Mouse (Mus musculus): Measurements from ENCODE around the gene Letm1. TPM values are rescaled to one million over a fixed set of nuclear protein-coding genes. Genes with fewer than 3 reads are reported as not detected.

Letm1 gene
- polyA plus RNA-seq, 1 experiment, result 27.0 TPM

- Histone ChIP-seq H3K36me3 (ENCODE audit: control insufficient read depth, insufficient read depth) (peaks cover 7% of the 10 kb centered on the region), H3ac (ENCODE audit: control insufficient read depth, insufficient read length, low read depth) (no peak overlapping the region)
These were observed 46.4 kb downstream of the Letm1 start for GRCm38 (mm10) chr5:33736230-33736629.

GRCm38 (mm10) chr5:33735412-33736092, 47.1 kb downstream of the Letm1 start:
- TF ChIP-seq FOSL1 (IDR thresholded peaks at IDR 0.05; ENCODE audit: insufficient read depth, low read length, poor library complexity, severe bottlenecking) (no peak), CTCF (IDR thresholded peaks at IDR 0.05; ENCODE audit: control insufficient read depth, insufficient read depth, insufficient read length) (no peak), CEBPB (IDR thresholded peaks at IDR 0.05; ENCODE audit: low read depth) (no peak)
- H3K79me2 ChIP-seq (ENCODE audit: control insufficient read depth, insufficient read depth), result no peaks in the 10 kb centered on the region
- H3K79me3 ChIP-seq (ENCODE audit: low read depth), result no peaks in the 10 kb centered on the region
- no peak overlapping the region for H3K4me3 ChIP-seq (ENCODE audit: insufficient read depth, poor library complexity, severe bottlenecking)
- H3K36me3 ChIP-seq (ENCODE audit: control insufficient read depth, insufficient read depth), result peaks cover 6% of the 10 kb centered on the region
- H3K27me3 ChIP-seq (ENCODE audit: control insufficient read depth, insufficient read depth, insufficient read length), result no peaks in the 10 kb centered on the region
- no peak overlapping the region for H3ac ChIP-seq (ENCODE audit: control insufficient read depth, insufficient read length, low read depth)

More at GRCm38 (mm10) chr5:33736230-33736629, 46.4 kb downstream of the Letm1 start:
- Histone ChIP-seq H3K27me3 (ENCODE audit: control insufficient read depth, insufficient read depth, insufficient read length) (no peaks in the 10 kb centered on the region), H3K79me2 (ENCODE audit: control insufficient read depth, insufficient read depth) (no peaks in the 10 kb centered on the region), H3K4me3 (ENCODE audit: insufficient read depth, poor library complexity, severe bottlenecking) (no peak overlapping the region), H3K79me3 (ENCODE audit: low read depth) (no peaks in the 10 kb centered on the region)
- no peak for TF ChIP-seq CTCF (IDR thresholded peaks at IDR 0.05; ENCODE audit: control insufficient read depth, insufficient read depth, insufficient read length)
- TF ChIP-seq MAX (IDR thresholded peaks at IDR 0.05), result no peak
- no peak for TF ChIP-seq FOSL1 (IDR thresholded peaks at IDR 0.05; ENCODE audit: insufficient read depth, low read length, poor library complexity, severe bottlenecking)
- TF ChIP-seq MYOD1 (IDR thresholded peaks at IDR 0.05; ENCODE audit: control insufficient read depth, insufficient read length, low read depth), result no peak
- no peak for TF ChIP-seq MYOG (IDR thresholded peaks at IDR 0.05; ENCODE audit: control insufficient read depth, extremely low read depth, insufficient read length)
- no peak for TF ChIP-seq CEBPB (IDR thresholded peaks at IDR 0.05; ENCODE audit: low read depth)
- no peak for TF ChIP-seq USF1 (IDR thresholded peaks at IDR 0.05; ENCODE audit: low read depth)

- no peaks in the 10 kb centered on the region for H3K27me3 ChIP-seq (ENCODE audit: control insufficient read depth, insufficient read depth, insufficient read length)
- no peak overlapping the region for H3K4me3 ChIP-seq (ENCODE audit: insufficient read depth, poor library complexity, severe bottlenecking)
- no peaks in the 10 kb centered on the region for H3K36me3 ChIP-seq (ENCODE audit: control insufficient read depth, insufficient read depth)
- H3K79me3 ChIP-seq (ENCODE audit: low read depth), result no peaks in the 10 kb centered on the region
- H3K79me2 ChIP-seq (ENCODE audit: control insufficient read depth, insufficient read depth), result no peaks in the 10 kb centered on the region
- TF ChIP-seq USF1 (IDR thresholded peaks at IDR 0.05; ENCODE audit: low read depth), result no peak
- no peak for TF ChIP-seq MYOD1 (IDR thresholded peaks at IDR 0.05; ENCODE audit: control insufficient read depth, insufficient read length, low read depth)
- no peak for TF ChIP-seq CTCF (IDR thresholded peaks at IDR 0.05; ENCODE audit: control insufficient read depth, insufficient read depth, insufficient read length)
- TF ChIP-seq CEBPB (IDR thresholded peaks at IDR 0.05; ENCODE audit: low read depth), result no peak
- TF ChIP-seq MAX (IDR thresholded peaks at IDR 0.05), result no peak
- no peak for TF ChIP-seq FOSL1 (IDR thresholded peaks at IDR 0.05; ENCODE audit: insufficient read depth, low read length, poor library complexity, severe bottlenecking)
- no peak for TF ChIP-seq MYOG (IDR thresholded peaks at IDR 0.05; ENCODE audit: control insufficient read depth, extremely low read depth, insufficient read length)
- no peak overlapping the region for H3ac ChIP-seq (ENCODE audit: control insufficient read depth, insufficient read length, low read depth)
These were observed 48.8 kb downstream of the Letm1 start for GRCm38 (mm10) chr5:33733837-33734236.

- Histone ChIP-seq H3K79me2 (ENCODE audit: control insufficient read depth, insufficient read depth) (no peaks in the 10 kb centered on the region), H3ac (ENCODE audit: control insufficient read depth, insufficient read length, low read depth) (no peak overlapping the region), H3K27me3 (ENCODE audit: control insufficient read depth, insufficient read depth, insufficient read length) (no peaks in the 10 kb centered on the region), H3K36me3 (ENCODE audit: control insufficient read depth, insufficient read depth) (no peaks in the 10 kb centered on the region), H3K4me3 (ENCODE audit: insufficient read depth, poor library complexity, severe bottlenecking) (no peak overlapping the region), H3K79me3 (ENCODE audit: low read depth) (no peaks in the 10 kb centered on the region)
- TF ChIP-seq MYOG (IDR thresholded peaks at IDR 0.05; ENCODE audit: control insufficient read depth, extremely low read depth, insufficient read length) (no peak), USF1 (IDR thresholded peaks at IDR 0.05; ENCODE audit: low read depth) (no peak), MYOD1 (IDR thresholded peaks at IDR 0.05; ENCODE audit: control insufficient read depth, insufficient read length, low read depth) (no peak), CEBPB (IDR thresholded peaks at IDR 0.05; ENCODE audit: low read depth) (no peak)
These were observed 51.6 kb downstream of the Letm1 start for GRCm38 (mm10) chr5:33731051-33731450.

GRCm38 (mm10) chr5:33730516-33730915, 52.1 kb downstream of the Letm1 start:
- H3K36me3 ChIP-seq (ENCODE audit: control insufficient read depth, insufficient read depth), result no peaks in the 10 kb centered on the region
- H3K79me3 ChIP-seq (ENCODE audit: low read depth), result no peaks in the 10 kb centered on the region
- TF ChIP-seq MYOG (IDR thresholded peaks at IDR 0.05; ENCODE audit: control insufficient read depth, extremely low read depth, insufficient read length) (no peak), CEBPB (IDR thresholded peaks at IDR 0.05; ENCODE audit: low read depth) (no peak), CTCF (IDR thresholded peaks at IDR 0.05; ENCODE audit: control insufficient read depth, insufficient read depth, insufficient read length) (no peak), USF1 (IDR thresholded peaks at IDR 0.05; ENCODE audit: low read depth) (no peak), MYOD1 (IDR thresholded peaks at IDR 0.05; ENCODE audit: control insufficient read depth, insufficient read length, low read depth) (no peak), MAX (IDR thresholded peaks at IDR 0.05) (no peak), FOSL1 (IDR thresholded peaks at IDR 0.05; ENCODE audit: insufficient read depth, low read length, poor library complexity, severe bottlenecking) (no peak)
- no peaks in the 10 kb centered on the region for H3K79me2 ChIP-seq (ENCODE audit: control insufficient read depth, insufficient read depth)
- H3K4me3 ChIP-seq (ENCODE audit: insufficient read depth, poor library complexity, severe bottlenecking), result no peak overlapping the region
- no peaks in the 10 kb centered on the region for H3K27me3 ChIP-seq (ENCODE audit: control insufficient read depth, insufficient read depth, insufficient read length)
- no peak overlapping the region for H3ac ChIP-seq (ENCODE audit: control insufficient read depth, insufficient read length, low read depth)

GRCm38 (mm10) chr5:33728841-33729240, 53.8 kb downstream of the Letm1 start:
- H3ac ChIP-seq (ENCODE audit: control insufficient read depth, insufficient read length, low read depth), result no peak overlapping the region
- TF ChIP-seq CTCF (IDR thresholded peaks at IDR 0.05; ENCODE audit: control insufficient read depth, insufficient read depth, insufficient read length), result no peak
- TF ChIP-seq MYOD1 (IDR thresholded peaks at IDR 0.05; ENCODE audit: control insufficient read depth, insufficient read length, low read depth), result no peak
- TF ChIP-seq FOSL1 (IDR thresholded peaks at IDR 0.05; ENCODE audit: insufficient read depth, low read length, poor library complexity, severe bottlenecking), result no peak
- no peak for TF ChIP-seq MYOG (IDR thresholded peaks at IDR 0.05; ENCODE audit: control insufficient read depth, extremely low read depth, insufficient read length)
- TF ChIP-seq CEBPB (IDR thresholded peaks at IDR 0.05; ENCODE audit: low read depth), result no peak
- no peak for TF ChIP-seq USF1 (IDR thresholded peaks at IDR 0.05; ENCODE audit: low read depth)
- TF ChIP-seq MAX (IDR thresholded peaks at IDR 0.05), result no peak
- H3K79me2 ChIP-seq (ENCODE audit: control insufficient read depth, insufficient read depth), result no peaks in the 10 kb centered on the region
- H3K4me3 ChIP-seq (ENCODE audit: insufficient read depth, poor library complexity, severe bottlenecking), result no peak overlapping the region
- H3K36me3 ChIP-seq (ENCODE audit: control insufficient read depth, insufficient read depth), result no peaks in the 10 kb centered on the region
- H3K79me3 ChIP-seq (ENCODE audit: low read depth), result no peaks in the 10 kb centered on the region
- H3K27me3 ChIP-seq (ENCODE audit: control insufficient read depth, insufficient read depth, insufficient read length), result peaks cover 4% of the 10 kb centered on the region

Data from C2C12 (cell line).